Mouse (Mus musculus) lung, postnatal 14 days (tissue): Measurements from ENCODE around the gene Dpf1.
A peak's percentile ranks its signal among the peaks of the same experiment; 100 is the strongest.

ENCODE experiments used
- DNase-seq: peaks from one replicate; pipeline ENCODE4 v3.0.0; 2021

The Dpf1 gene

DNA sequence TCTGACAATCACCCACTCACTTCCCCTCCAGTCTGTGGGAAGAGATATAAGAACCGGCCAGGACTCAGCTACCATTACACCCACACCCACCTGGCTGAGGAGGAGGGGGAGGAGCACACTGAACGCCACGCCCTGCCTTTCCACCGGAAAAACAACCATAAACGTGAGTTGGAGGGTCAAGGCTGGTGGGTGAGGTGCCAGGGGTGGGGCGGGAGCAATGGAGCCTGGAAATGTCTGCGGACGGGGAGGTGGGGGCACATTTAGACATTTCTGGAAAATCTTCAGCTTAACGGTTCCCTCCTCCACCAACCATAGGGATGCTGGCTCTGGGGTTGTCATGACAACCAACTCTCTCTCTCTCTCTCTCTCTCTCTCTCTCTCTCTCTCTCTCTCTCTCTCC, 9.3 kb downstream of the Dpf1 start:
- no peak for DNase-seq

DNA sequence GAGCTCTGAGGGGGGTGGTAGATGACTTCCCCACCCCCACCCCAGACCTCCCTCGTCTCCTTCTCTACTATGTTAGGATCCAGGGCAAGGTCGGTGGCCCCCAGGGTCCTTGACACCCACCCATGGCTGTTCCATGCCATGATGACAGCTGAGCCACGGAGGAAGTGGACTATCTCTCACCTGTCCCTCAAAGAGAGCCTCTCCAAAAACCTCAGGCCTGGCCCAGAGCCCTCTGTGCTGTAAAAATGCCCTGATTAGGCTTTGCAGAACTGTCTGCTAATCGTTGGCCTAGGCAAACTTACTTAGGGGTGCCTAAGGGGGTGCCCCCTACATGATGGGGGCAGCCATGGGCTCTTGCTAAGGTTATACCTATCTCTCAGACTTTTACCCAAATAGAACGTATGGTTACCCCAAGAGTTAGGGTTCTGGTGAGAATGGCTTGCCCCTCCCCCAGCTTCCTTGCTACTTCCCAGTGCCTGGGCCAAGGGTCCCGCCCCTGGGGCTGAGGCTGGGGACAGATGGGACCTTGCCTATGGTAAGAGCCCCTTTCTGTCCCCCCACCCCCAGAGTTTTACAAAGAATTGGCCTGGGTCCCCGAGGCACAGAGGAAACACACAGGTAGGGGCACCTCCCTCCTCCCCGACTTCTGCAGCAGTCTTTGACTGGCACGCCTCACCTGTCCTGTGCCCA, 10.0 kb downstream of the Dpf1 start:
- DNase-seq, result no peak

DNA sequence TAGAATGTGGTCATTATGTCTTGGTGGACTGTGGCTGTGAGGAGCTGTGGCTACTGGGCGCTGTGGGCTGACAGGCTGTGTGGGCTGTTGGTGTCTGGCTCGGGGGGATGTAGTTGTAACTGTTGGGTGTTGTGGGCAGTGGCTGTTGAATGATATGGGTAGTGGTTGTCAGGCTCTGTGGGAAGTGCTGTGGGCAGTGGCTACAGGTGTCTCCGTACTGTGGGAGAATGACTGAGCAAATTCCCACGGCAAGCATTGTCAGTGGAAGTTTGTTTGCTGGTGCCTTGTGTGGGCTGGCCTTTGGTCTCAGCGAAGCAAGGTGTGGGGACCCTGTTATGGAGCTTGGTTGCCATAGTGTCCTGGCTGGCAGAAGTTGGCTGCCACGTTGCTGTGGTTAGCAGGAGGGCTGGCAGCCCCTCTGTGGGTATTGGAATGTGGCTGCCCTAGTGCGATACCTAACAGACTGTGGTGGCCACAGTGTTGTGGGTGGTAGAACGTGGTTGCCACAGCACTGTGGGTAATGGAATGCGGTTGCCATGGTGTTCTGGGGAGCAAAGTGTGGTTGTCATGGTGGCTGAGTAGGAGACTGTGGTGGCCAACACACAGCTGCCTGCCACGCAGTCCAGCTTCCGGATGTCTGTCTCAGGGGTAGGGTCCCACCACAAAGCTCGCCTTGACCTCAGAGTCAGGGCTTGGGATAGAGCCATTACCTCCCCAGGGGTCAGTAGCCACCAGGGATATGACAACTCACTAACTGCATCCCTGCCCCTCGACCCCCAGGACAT, 11.3 kb downstream of the Dpf1 start:
- no peak for DNase-seq

DNA sequence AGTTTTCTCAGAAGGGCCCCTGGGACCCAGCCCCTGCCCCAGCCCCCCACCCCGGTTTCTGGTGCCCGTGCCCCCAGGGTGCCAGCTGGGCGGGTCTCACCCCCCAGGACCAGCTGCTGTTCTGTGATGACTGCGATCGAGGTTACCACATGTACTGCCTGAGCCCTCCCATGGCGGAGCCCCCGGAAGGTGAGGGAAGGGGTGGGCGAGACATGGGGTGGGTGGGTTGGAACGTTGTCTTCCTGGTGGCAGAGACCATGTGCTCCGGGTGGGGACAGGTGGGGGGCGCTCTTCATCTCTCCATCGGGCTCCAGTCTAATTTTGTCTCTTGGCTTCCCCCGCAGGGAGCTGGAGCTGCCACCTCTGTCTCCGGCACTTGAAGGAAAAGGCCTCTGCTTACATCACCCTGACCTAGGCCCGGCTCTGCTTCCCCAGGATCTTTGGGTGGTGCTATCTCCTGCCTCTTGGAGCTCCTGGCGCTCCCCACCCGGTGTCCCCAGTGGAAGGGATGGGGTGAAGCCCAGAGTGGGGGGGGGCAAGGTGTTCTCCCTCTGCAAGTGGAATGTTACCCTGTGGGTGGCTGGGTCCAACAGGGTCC, 12.5 kb downstream of the Dpf1 start:
- no peak for DNase-seq

DNA sequence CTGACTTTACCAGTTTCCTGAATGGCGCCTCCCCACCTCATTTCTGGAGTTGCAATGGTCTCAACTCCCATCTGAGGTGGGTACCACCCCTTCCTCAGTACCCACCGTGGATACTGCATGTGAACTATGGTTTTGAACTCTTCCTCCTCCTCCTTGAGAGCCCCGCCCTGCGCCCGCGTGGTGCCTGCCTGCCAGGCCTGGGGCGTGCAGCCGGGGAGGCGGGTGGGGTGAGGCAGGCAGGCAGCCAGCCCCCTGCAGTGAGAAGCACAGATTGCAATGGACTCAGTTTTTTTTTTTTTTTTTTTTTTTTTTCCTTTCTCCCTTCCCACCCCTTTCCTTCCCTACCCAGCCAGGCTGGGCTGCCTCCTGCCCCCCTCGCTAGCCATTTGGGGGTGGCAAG, 13.2 kb downstream of the Dpf1 start:
- peak; percentile 62 for DNase-seq

DNA sequence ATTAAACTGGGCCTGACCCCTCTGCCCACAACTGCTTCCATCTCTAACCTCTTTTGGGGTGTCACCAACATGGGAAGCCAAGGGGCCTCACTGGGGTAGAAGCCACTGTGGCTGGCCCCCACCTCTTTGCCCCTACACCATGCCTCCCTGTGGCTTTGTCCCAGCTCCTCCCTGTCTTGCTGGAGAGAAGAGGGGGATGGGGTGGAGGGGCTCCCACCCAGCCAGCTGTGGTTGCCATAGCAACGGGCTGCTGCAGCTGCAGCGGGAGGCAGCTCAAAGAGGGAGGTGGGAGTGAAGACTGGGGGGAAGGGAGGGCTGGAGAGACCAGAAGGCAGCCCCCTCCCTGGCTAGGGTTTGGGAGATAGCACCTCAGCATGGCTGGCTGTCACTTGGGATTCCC, 13.8 kb downstream of the Dpf1 start:
- peak; percentile 55 for DNase-seq

DNA sequence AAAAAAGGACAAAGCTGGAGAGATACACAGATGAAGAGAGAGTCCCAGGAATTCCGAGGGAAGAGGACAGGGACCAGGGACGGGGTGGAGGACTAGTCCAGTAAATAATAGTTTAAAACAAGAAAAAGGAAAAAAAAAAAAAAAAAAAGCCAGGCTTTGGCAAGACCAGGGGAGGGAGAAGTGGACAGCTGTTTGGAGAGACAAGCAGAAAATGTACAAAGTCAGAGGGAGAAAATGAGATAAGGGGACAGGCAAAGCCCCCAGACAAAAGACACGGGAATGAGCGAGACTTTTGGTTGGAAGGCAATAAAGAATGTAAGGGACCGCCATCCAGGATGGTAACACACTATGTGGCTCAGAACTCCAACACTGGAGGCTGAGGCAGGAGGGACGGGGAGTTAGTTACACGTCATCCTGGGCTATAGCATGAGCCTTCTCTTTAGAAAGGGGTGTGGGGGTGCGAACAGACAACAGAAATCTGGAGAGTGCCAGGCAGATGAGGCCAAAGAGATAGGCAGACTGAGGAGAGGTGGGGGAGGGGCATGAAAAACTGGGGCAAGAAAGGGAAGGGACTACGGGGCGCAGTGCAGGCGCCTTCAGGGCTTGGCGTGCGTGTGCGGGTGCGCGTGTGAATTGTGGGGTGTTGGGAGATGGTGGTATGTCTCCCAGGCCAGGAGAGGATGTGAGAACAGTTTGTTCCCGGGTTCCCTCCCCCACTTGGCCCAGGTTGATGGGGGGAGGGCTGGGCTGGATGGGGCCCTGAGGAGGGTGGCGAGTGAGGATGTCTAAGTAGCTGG, 14.6 kb downstream of the Dpf1 start:
- DNase-seq, result peak; percentile 69

DNA sequence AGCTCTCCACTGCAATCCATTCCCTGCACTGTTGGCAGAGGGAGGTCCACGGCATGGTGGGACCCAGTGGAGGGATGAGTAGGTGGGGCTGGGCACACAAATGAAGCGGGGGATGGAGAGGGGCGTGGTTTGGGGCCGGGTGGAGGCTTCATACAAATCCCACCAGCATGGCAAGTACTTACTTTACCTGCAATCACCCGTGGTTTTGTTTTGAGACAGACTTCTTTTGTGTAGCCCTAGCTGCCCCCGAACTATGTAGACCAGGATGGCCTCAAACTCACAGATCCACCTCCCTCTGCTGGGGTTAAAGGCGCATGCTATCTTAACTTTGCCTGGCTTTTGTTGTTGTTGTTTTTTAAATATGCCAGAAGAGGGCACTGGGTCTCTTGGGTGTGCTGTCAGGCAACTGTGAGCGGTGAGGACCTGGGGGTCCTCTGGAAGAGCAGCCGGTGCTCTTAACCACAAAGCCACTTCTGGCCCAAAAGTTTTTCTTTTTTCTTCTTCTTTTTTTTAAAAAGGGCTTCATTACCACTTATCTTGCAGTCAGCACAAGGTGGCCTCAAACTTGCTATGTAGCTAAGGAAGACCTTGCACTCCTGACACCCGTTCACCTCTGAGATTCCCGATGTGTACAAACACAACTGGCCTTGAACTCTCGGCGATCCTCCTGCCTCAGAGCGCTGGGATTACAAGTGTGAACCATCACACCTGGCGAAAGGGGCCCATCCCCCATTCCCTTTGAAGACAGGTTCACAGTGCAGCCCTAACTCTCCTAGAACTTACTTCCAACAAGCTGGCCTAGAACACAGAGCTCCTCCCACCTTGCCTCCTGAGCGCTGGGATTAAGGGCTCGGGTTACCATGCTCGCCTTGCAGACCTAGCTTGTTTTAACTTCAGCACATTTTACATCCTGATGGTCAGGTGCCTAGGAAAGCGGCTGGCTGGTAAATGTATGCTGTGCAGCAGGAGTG, 15.9 kb downstream of the Dpf1 start:
- DNase-seq, result no peak

DNA sequence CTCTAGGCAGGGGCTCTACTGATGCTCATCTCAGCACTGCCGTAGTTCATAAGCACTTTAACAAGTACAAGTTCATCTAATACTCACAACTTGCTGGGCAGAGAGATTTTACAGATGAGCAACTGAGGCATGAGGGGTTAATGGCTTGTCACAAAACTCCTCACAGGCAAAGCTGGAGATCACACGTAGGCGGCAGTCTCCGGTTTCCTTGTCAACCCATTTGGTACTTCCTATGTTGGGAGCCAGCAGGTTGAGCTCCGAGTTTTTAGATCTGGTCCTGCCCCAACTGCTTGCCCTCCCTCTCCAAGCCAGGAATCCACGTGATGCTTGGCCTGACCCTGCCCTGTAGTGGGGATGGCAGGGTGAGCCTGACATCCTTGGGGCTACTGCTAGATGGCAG, 23.3 kb downstream of the Dpf1 start:
- no peak for DNase-seq

DNA sequence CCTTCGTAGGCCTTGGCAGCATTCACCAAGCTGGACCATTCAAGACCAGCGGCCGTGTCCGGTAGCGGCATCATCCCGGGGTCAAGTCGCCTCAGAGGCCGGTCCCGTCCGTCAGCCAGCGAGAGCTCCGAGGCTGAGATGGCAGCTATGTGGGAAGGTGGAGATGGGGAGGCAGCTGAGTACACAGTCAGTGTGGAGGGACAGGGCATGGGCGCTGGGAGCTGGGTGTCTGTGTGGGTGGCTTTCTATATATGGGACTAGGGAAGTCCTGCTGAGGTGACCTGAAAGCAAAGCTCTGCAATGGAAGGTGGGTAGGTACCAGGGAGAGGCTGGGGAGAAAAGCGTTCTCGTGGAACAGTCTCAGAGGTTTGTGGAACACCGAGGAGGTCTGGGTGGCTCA, 25.2 kb downstream of the Dpf1 start:
- DNase-seq, result no peak

DNA sequence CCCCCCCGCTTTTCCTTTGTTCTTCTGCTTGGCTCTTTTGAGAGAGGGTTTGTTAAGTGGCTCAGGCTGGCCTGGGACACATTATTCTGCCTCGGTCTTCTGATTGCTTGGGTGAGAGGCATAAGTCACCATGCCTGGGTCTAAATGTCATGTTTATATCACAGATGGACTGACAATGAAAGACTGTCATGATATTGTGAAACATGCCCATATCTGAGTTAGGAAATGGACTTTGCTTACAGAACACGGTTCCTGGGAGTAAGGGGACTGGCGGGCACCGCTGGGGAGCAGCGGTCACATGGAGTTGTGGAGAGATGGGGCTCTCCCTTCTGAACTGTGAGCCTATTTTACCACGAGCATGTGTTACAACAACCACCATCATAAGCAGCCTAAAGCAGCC, 30.4 kb downstream of the Dpf1 start:
- DNase-seq, result no peak

DNA sequence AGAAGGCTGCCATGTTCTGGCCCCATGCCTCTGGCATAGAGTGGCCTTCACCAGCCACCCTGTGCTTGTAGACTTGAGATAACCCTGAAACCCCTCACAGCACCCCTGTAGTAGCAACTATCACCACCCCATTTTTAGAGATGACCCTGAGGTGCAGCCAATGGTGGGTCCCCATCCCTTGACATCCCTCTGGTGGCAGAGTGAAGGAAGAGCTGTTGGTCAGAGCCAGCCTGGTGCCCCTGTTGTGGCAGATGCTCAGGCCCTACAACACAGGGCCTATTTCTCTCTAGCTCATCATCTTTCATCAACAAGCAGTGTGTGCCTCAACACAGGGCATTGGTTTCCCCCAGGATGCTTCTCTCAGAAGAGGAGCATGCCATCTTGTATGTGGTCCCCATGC, 31.5 kb downstream of the Dpf1 start:
- no peak for DNase-seq

DNA sequence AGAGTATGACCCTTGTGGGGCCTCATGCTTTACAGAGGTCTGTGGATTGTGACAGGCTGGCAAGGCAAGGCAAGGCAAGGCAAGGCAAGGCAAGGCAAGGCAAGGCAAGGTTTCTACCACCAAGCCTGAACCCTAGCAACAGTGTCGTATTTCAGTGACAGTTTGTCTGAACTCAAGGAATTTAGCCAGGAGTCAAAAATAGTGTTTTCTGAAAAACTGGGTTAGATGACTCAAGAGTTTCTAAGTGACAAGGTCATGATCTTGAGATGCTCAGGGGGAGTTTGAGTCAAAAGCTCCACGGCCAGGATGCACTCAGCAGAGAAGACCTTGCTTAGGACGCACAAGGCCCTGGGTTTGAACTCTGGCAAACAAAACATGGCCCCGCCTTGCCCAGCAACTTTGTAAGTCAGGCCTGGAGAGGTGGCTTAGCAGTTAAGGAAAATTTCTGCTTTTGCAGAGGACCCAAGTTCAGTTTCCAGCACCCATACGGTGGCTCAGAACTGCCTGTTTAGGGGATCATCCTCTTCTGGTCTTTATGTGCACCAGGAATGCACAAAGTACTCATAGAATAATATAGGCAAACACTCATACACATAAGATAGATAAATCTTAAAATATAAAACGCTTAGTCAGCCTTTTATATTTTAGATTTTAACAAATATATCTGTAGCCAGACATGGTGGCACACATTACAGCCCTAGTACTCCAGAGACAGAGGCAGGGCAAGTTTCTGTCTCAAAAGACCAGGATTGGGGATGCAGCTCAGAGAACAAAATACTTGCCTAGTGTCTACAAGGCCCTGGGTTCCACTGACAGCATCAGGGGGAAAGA, 32.3 kb downstream of the Dpf1 start:
- DNase-seq, result no peak

DNA sequence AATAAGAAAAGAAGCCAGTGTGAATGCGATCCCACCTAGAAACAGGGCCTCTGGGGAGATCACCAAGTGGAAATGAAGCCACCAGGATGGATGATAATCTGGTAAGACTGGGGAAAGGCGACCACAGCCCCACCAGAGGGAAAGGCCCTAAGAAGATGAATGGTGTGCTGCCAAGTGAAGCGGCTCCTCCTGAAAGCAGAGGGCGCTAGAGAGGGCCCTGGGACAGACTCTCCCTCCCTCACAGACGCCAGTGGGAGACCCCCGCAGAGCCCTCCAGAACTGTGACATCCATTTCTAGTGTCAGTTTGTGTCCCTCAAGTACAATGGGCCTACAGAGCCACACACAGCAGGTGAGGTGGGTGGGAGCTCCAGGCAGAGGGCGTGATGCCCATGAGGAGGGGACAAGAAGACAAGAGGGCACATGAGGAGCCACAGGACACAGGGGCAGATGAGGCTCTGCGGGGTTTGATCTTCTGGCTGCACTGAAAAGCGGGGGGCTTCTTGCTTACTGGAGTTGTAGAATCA, 33.1 kb downstream of the Dpf1 start:
- DNase-seq, result no peak

DNA sequence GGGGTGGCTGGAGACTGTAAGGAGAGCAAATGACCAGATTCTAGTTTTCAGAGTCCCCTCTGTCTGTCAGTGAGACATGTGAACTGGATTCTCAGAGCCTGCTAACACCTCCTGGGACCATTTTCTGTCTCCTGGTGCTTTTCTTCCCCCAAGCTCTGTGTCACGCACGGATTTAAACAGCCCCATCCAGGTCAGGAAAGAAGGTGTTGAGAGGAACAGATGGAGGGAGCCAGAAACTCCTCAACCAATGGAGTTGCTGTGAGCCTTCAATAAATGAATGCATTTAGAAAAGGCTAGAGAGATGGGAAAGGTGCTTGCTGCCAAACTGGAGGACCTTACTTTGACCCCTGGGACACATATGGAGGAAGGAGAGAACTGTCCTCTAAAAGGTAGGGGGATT, 34.0 kb downstream of the Dpf1 start:
- DNase-seq, result no peak

DNA sequence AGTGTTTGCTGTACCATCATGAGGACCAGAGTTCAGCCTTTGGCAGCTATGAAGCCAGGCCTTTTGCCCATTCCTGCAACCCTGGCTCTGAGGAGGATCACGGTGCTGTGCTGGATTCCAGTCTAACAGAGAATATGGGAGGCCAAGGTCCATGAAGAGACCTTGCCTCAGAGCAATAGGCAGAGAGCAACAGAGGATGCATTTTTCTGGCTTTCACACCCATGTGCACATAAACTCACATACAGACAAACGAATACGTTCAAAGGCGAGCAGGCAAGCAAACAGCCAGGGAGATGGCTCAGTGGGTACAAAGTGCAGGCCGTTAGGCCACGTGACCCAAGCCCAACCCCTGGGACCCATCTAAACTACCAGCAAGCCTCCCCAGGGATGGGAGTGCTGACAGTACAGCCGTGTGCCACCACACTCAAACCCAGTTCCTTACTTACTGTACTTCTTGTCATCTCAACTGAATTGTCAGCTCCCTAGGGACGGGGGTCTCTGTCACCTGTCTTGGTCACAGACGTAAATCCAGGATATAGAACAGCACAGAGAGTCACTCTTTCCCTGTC, 34.7 kb downstream of the Dpf1 start:
- DNase-seq, result no peak

DNA sequence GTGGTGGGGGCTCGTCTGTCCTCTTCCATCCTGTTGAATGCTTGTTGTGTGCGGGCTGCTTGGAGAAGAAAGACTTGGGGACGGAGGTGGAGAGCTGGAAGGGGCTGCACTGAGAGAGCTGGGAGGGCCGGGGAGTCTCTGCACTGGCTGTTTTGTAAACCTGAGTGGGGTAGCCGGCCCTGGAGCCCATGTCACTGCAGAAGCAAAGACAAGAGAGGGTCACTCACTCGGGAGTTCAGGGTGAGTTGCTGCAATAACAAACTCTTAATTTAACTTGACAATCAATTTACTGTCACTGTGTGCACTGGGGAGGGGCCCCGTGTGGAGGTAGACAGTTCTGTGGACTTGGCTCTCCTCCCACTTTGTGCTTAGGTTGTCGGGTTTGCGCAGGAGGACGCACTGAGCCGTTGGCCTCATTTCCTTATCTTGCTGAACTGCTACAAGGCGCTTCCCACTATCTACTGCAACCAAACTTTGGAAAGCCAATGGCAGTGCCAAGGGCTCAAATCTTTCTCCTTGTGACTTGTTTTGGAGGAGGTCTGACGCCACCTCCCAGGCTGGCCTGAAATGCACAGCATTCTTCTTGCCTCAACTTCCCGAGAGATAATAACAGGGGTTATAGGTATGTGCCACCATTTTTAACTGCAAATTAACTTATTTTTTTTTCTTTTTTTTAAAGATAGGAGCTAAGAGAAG, 35.4 kb downstream of the Dpf1 start:
- DNase-seq, result no peak

DNA sequence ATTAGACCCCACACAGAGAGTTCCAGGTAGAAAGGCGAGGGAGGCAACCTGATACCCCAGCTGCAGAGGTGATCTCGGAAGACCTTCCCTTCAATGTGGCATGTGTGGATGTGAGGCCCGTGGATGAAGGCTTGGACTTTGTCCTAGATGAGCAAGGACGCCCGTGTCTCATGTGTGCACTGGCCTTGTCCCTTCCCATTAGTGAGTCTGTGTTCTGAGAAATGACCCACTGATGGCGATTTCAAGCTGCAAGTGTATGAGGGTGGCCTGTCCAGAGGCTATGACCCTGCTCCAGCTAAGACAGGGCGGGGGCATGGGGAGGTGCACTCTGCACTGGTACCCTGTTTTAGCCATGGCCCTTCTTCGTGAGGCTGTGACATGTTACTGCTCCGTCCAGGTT, 36.5 kb downstream of the Dpf1 start:
- no peak for DNase-seq

DNA sequence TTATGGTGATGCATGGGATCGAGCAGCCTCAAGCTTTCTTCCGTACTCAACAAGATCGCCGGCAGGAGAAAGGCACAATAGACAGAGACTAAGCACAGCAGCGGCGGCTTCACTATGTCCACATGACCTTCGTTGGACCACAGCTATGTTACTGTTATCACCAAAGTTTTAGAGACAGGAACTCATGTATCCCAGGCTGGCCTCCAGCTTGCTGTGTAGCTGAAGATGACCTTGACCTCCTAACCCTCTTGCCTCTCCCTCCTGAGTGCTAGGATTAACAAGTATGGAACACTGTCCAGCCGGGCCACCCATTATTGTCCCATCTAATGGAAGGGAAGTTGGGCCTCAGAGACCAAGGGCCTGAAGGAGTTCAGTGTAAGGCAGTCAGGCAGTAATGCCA, 37.1 kb downstream of the Dpf1 start:
- no peak for DNase-seq

DNA sequence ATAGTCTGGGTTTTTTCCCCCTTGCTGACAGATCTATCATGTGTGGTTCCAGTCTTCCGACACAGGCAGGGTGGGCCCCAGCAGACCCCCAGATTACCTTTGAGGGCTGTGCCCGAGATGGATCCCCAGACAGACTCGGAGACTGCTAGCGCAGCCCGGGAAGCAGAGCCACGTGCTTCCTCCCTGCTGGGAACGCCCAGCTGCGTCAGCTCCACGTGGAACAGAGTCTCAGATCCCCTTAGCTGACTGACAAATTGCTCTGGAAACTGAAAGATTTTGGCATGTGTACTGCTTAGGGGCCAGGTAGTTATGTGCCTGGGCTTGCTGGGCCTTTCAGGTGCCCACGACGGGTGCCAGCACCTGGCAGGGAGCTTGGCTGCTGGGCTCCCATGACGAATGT, 38.0 kb downstream of the Dpf1 start:
- no peak for DNase-seq
